Mouse (Mus musculus): Measurements from ENCODE around the gene Morn2. TPM values are rescaled to one million over a fixed set of nuclear protein-coding genes. Genes with fewer than 3 reads are reported as not detected.

Gene Morn2
- 47.7 and 52.4 TPM in 2 replicates for polyA plus RNA-seq (2015; fragmentation: Nextera tagmentation; extraction: Ambion mirVana)

DNA sequence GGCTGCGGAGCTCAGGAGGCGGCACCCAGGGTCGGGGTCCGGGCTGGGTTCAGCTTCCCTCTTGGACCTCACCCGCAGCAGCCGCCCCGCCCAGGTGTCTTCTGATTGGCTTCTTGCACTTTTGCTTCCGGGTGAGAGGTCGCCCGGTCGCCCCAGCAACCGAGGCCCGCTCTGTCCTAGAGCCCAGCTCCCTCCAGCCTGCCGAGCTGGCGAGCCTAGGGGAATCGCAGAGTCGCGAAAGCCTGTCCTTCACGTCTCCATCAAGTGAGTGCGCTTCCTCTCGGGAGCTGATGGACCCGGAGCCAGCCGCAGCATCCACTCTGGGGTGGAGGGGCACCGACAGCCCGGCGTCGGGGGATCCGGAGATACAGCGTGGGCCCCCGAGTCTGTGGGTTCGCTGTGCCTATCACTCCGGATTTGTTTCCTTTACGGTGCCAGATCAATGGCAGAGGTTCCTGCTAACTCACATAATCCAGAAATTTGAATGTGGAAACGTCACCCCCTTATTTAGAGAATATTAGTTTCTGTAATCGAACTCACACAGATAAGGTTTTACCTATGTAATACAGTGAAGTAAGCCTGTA is at the start of gene Morn2, which contains the start of gene Dhx57:
TSS of gene Morn2 (plus strand) at position 130 of the 584 bp plus-strand sequence.
TSS of gene Dhx57 (minus strand) at position 403 of the 584 bp plus-strand sequence.

DNA sequence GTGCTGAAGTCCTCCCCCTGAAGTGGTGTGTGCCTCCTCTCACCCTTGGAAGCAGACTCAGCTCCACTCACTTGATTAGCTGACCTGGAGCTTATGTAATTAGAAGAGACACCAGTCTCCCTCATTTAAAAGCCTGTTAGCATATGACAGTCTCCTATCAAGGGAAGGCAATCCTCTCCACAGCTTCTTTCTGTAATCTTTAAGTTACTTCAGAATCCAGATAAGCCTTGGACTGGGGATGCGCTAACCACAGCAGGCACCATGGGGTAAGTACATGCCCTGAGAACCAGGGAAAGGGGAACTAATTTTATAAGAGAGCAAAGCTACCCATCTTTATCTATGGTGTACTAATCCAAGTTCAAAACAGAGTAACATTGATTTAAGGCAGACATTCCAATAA is 17.2 kb downstream of the Morn2 start, which contains the start of gene Arhgef33:
TSS of gene Arhgef33 (plus strand) at position 157 of the 400 bp plus-strand sequence.

Other genes starting within 250 kb of the Morn2 start
- 41.3 and 43.3 TPM in 2 replicates for gene Hnrnpll, start 227.9 kb upstream of the Morn2 start, polyA plus RNA-seq (2015; fragmentation: Nextera tagmentation; extraction: Ambion mirVana)
- 2.5 and 2.9 TPM in 2 replicates for gene Galm, start 162.7 kb upstream of the Morn2 start, polyA plus RNA-seq (2015; fragmentation: Nextera tagmentation; extraction: Ambion mirVana)
- 207 and 218 TPM in 2 replicates for gene Srsf7, start 82.9 kb upstream of the Morn2 start, polyA plus RNA-seq (2015; fragmentation: Nextera tagmentation; extraction: Ambion mirVana)
- 0.11 TPM in 1 of 2 replicates, not detected in the other for gene Ttc39d, start 82.7 kb upstream of the Morn2 start, polyA plus RNA-seq (2015; fragmentation: Nextera tagmentation; extraction: Ambion mirVana)
- 18.0 and 18.9 TPM in 2 replicates for gene Gemin6, start 65.8 kb upstream of the Morn2 start, polyA plus RNA-seq (2015; fragmentation: Nextera tagmentation; extraction: Ambion mirVana)
- 30.1 and 34.1 TPM in 2 replicates for gene Dhx57, start 273 bp downstream of the Morn2 start, polyA plus RNA-seq (2015; fragmentation: Nextera tagmentation; extraction: Ambion mirVana)
- gene Arhgef33, start 17.2 kb downstream of the Morn2 start, polyA plus RNA-seq (2015; fragmentation: Nextera tagmentation; extraction: Ambion mirVana): 1.5 and 3.1 TPM in 2 replicates
- 1.7 TPM in 2 replicates for gene Gm10190, start 83.3 kb downstream of the Morn2 start, polyA plus RNA-seq (2015; fragmentation: Nextera tagmentation; extraction: Ambion mirVana)
- 9.1 and 9.6 TPM in 2 replicates for gene Sos1, start 190.2 kb downstream of the Morn2 start, polyA plus RNA-seq (2015; fragmentation: Nextera tagmentation; extraction: Ambion mirVana)